Mouse (Mus musculus) left cerebral cortex, adult 8-10 months (tissue): ENCODE data around the gene Atp13a3. TPM values are rescaled to one million over a fixed set of nuclear protein-coding genes. Genes with fewer than 3 reads are reported as not detected.
"Not testable (repeated sequence)": the region's sequence is repeated elsewhere in the genome, so short reads cannot be mapped to it uniquely, and the experiment has no call there.

ENCODE experiments used
- DNase-seq, 2 experiments: peaks; one replicate each; pipeline ENCODE4 v3.0.0; 2022; ENCODE audit warnings: low spot score in 2 of 2
- total RNA-seq, 4 experiments: library from RNA; stranded (reverse); gene quantifications; 2 replicates each; pipeline ENCODE4 v1.2.4; 2022

Gene Atp13a3
- 10 to 100 TPM; 64.3 to 76.4 (median 67.1) TPM for total RNA-seq

- DNase-seq = no peak
These were observed at the start of gene Atp13a3 for GRCm38 (mm10) chr16:30405925-30406670. Atp13a3 (minus strand) TSS chr16:30405975.

DNA sequence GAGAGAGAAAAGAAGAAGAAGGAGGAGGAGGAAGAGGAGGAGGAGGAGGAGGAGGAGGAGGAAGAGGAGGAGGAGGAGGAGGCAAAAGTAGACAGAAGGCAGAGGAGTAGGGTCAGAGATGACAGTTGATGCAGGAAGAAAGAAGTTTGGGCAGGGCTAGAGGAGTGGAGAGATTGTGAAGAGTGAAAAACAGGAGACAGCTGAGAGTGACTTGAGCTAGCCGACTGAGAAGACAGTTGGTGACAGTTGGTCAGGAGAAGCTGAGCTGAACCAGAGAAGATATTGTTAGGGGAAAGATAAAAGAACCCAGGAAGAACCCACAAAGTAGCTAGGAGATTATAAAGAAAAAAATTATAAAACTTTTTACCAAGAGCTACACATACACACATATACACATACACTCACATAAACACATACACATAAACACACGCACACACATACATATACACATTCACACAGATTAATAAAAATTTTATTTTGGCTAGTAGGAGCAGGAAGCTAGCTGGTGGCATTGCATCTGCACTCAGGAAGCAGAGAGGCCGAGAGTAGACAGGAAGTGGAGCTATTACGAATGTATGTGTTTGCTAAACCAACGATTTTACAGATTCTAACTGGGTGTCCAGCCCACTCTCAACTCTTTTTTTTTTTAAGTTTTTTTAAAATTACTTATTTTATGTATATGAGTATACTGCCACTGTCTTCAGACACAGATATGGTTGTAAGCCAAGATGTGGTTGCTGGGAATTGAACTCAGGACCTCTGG, 47.6 kb upstream of the Atp13a3 start:
- no peak for DNase-seq

DNA sequence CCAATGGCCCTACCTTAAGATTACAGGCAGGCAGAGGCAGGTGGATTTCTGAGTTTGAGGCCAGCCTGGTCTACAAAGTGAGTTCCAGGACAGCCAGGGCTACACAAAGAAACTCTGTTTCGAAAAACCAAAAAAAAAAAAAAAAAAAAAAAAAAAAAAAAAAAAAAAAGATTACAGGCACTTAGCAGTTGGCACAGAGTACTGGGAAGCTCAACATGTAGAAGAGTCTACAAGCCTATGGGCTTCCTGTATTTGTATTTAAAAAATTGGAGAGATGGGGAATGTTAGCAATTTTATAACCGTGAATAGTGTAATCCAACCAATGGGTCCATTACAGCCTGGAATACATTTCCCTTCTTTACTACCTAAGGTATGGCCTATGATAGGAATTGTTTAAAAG, 45.4 kb upstream of the Atp13a3 start:
- DNase-seq = not testable (repeated sequence)

DNA sequence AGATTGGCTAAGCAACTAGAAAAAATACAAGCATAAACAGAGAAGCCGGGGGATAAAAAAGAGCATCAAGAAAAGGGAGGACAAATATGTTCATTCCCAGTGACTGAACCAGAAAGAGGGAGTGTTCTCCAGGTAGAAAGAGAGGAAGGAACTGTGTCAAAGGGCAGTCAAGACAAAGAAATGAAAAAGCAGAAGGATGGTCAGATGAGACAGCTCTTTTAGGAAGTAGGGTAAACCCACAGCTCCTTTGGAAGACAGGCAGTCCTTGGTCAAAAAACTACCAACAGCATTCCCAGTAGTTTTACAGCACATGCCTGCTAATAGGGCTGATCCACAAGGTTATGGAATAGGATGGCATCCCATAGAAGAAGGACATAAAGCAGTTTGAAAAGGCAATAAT, 43.2 kb upstream of the Atp13a3 start:
- no peak for DNase-seq

GRCm38 (mm10) chr16:30448169-30448568, 42.4 kb upstream of the Atp13a3 start:
- DNase-seq = no peak

- no peak for DNase-seq
These were observed 41.9 kb upstream of the Atp13a3 start for GRCm38 (mm10) chr16:30447642-30448041.

- no peak for DNase-seq
These were observed 37.6 kb upstream of the Atp13a3 start for GRCm38 (mm10) chr16:30443411-30443810.

DNA sequence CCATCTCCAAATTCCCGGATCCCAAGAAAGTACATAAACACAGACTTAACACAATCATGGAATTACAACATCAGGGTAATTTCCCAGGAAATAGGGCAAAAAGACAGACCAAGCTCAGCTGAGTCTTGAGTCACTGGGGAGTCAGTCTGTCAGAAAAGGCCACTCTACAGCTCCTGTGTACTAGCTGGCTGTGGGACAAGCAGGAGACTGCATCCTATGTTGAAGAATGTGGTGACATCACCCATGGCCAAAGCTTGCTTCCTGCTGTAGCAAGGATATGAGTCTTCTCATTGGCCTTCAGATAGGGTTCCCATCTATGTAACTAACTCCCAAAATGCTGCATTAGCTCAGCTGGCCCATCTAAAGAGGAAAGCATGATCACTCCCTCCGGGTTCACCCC, 36.7 kb upstream of the Atp13a3 start:
- no peak for DNase-seq

- no peak for DNase-seq
These were observed 35.6 kb upstream of the Atp13a3 start for GRCm38 (mm10) chr16:30441409-30441808.

DNA sequence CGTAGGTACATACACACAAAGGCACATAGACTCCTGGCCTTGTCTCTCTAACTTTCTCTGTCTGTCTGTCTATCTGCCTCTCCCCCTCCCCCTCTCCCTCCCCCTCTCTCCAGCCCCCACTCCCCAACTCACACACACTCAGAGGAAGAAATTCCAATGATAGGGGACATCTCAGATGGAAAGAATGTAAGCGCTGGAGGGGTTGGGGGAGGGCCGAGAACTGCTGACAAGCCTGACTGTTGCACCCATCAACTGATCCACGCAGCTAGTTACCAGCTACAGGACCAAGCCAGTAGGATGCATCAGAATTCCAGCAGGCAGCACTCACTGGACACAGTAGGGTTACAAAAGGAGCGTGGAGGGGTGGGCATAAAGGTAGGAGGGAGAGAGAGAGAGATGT, 34.1 kb upstream of the Atp13a3 start:
- no peak for DNase-seq

- DNase-seq = no peak
These were observed 33.6 kb upstream of the Atp13a3 start for GRCm38 (mm10) chr16:30439411-30439810.

DNA sequence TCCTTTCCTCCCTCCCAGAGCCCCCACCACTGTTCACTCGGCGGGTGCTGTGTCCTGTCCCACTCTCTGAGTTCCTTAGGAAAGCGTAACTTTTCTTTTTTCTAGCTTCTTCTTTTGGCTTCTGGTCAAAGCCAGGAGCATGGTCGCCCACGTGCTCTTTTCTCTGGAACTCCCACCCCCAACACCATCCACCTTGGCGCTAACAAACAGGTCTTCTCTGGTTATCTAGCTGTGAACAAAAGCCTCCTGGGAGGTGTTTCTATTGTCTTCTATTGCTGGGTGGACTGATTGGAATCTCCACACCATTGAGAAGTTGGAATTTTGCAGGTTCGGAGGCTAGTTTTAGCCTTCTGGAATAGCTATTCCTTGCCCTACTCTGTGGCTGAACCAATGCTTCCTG, 30.5 kb upstream of the Atp13a3 start:
- DNase-seq = no peak

GRCm38 (mm10) chr16:30435393-30435792, 29.6 kb upstream of the Atp13a3 start:
- no peak for DNase-seq

- DNase-seq = no peak
These were observed 27.4 kb upstream of the Atp13a3 start for GRCm38 (mm10) chr16:30433148-30433547.

DNA sequence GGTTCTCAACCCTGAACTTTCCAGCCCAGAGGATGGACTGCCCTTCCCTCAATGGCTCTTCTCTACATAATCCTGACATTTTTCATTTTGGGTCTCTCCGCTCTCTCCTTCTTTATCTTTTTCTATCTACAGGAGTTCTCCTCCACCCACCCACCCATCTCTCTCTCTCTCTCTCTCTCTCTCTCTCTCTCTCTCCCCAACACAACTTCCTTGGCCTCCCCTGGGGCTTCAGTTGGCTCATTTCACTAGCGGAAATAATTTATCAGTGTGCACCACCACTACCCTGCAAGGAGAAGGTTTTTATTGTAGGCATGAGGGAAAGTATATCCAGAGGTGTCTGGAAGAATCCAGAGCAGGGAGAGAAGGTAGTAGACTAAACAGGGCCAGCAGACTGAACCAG, 26.3 kb upstream of the Atp13a3 start:
- no peak for DNase-seq

- no peak for DNase-seq
These were observed 24.8 kb upstream of the Atp13a3 start for GRCm38 (mm10) chr16:30430512-30431088.

DNA sequence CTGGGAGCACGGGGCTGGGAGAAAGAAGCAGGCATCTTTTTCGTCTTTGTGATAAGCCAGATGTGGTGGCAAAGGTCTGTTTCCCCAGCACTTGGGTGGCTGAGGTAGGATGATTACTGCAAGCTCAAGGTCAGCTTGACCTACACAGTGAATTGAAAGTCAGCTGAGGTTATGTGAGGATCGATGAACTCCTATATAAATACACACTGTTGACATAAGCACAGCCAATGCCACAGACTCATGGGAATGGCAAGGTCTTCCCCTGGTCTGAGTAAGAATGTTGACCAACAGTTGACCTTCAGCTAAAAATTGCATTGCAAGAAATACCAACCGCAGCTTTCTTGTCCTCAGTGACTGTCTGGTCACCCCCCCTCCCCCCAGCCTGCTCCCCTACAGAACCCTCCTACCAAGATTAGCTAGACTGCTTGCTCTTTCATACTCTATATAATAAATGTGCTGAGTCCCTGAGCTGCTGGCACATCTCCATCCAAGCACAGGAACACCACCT, 23.0 kb upstream of the Atp13a3 start:
- DNase-seq = no peak

- DNase-seq = no peak
These were observed 21.7 kb upstream of the Atp13a3 start for GRCm38 (mm10) chr16:30427466-30427865.

DNA sequence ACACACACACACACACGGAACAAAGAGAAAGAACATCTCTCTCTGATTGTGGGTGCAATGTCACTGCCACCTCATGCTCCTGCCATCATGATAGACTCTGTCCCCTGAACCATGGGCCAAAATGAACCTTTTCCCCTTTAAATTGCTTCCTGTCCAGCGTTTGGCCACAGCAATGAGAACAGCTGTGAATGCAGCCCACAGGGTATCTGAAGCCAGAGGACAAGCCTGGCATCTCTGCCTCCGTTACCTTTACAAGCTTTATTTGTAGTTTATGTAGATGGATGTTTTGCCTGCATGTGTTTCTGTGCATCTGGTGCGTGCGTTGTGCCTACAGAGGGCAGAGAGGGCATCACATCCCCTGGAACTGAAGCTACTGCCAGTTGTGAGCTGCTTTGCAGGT, 21.2 kb upstream of the Atp13a3 start:
- DNase-seq = no peak

DNA sequence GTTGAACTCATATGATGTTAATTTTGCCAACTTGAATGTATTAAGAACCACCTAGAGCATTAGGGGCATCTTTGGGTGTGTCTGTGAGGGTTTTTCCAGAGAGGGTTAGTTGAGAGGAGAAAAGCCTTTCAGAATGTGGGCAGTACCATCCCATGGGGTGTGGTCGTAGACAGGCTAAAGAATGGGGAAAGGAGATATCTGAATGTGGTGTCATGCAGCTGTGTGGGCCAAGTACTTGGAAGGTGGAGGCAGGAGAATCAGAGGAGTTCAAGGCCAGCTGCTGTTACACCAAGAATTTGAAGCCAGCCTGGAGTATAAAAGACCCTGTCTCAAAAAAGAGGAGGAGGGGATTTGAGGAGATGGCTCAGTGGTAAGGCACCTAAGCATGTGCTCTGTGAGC, 20.2 kb upstream of the Atp13a3 start:
- DNase-seq = no peak

DNA sequence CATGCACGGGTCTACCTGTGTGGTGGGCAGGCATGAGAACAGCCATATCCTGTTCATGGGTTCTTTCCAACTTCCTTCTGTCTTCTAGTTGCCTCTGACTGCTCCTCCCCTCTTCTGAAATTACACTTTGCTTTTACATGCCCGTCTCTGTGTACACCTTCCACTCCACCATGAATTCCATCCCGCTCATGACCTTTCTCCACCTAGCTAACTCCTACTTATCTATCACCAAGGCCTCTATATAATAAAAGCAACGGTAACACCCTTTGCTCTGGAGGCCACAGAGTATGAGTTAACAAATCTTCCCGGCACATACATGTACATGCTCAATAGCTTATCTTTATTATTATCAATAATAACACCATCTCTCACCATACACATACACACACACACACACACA, 18.3 kb upstream of the Atp13a3 start:
- no peak for DNase-seq

DNA sequence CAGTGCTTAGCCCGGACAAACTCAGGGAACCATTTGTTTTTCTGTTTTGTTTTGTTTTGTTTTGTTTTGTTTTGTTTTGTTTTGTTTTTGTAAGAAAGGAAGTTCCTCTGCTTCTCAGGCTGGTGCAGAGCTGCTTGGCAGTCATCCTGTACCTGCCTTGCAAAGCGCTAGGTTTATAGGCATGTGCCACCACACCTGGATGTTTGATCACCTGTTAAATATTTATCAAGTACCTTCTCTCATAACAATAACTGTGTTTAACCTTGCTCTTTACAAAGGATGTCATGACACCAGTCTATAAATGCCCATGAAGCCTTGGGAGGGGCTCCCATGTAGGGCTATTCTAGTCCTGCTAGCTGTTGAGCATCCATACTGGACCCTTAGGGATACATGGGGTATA, 10.9 kb upstream of the Atp13a3 start:
- DNase-seq = no peak
